Mouse (Mus musculus): ENCODE data around the gene Tmpo.
"Not testable (repeated sequence)": the region's sequence is repeated elsewhere in the genome, so short reads cannot be mapped to it uniquely, and the experiment has no call there.

The Tmpo gene

DNA sequence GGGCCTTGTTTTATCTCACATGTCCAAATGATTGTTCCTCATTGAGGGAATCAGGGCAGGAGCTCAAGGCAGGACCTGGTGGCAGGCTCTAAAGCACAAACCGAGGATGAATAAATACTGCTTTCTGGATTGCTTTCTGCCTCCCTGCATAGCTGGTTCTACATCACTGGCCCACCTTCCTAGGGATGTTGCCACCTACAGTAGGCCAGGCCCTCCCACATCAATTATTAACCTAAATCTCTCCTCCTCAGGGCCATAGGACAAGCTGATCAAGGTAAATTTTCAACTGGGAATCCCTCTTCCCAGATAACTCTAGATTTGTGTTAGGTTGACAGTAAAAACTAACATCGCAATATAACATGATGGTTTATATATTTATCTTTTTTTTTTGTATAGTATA lies 4.6 kb upstream of the Tmpo start:
- DNase-seq (ENCODE audit: low read depth, low spot score) = no peak

DNA sequence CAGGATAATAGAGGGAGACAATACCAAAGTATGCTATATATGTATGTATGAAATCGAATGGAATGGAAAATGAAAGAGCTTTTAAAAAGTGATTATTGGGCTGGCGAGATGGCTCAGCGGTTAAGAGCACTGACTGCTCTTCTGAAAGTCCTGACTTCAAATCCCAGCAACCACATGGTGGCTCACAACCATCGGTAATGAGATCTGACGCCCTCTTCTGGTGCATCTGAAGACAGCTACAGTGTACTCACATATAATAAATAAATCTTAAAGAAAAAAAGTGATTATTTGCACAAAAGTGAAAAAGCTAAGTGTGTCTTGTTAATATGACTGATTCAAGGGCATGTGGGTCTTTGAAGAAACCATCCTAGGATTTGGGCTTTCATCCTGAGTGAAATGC lies 3.8 kb upstream of the Tmpo start:
- DNase-seq (ENCODE audit: low read depth, low spot score) = not testable (repeated sequence)

DNA sequence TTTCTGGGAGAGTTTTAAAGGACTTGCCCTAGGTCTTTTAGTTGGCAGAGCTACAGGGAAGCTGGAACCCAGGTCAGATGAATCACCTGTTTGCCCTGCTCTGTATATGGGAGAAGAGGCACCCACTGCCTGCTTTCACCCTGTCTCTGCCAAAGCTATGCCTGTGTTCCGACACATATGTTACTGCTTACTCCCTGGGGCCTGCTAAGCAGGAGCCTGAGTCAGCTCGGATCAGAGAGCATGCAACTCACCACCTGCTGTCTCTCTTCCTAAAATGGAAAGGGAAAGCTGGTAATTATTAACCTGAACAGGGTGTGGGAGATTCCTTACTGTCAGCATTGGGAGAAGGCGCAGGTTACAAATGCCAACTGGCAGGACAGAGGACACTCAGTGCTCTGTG lies 2.2 kb upstream of the Tmpo start:
- DNase-seq (ENCODE audit: low read depth, low spot score) = no peak

DNA sequence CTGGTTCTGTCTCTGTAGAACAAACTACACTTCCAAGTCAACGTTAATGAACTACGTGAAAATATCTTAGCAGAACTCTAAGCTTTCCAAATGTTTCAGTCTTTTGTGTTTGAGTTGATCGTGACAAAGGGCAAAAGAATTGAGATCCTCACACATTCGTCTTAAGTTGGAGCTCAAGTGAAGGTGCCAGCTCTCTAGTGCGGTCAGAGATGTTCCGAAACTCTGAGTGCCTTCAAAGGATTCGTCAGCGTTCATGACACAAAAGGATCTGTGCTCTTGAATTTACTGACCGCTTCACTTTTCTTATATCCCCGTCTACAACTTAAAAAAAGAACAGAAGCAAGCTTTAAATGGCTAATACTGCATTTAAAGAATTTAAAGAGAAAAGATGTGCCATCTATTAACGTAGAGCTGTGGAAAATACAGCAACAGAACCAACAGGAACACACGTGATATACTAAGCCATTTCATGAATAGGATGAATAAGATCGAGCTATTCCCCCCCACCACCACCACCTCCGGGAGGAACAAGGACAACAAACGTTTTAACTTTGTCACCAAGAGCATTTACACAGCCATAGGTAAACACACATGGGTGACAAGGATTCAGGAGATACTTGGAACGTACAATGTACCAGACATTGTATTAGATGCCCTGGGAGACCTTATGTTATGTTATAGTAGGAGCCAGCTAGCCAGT lies 1.3 kb upstream of the Tmpo start:
- DNase-seq (ENCODE audit: low read depth, low spot score) = no peak

DNA sequence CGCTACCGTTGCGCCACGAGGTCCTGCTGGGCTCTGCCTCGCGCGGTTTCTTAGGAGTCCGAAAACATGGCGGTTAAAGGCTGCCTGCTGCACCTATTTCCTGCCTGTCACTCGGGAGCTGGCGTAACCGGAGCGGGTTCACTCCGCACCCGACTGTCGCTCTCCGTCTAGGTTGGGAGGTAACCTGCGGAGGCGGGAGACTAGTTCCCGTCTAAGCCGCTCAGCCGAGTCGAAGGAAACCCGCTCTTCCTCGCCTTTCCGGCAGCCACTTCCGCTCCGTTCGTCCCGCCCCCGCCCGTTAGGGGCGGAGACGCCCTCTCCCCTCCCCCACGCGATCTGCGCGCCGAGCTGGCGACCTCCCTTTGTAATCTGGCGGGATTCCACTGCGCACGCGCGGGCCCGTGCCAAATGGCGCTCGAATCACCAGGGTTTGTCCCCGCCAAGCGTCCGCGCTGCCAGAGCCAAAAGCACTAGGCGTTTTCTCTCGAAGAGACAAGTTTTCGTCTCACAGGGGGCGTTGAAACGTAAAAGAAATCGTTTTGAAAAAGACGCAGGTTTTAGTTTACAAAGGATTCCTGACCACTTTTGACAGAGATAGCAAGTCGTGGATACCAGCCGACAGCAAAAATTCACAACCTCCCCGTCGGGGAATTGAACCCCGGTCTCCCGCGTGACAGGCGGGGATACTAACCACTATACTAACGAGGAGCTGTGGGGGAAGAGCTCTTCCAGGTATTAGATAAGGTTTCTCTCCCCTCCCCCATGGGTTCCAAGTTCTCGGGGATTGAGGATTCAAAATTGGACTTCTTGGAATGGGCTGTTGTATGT lies 560 bp upstream of the Tmpo start:
- peak; percentile 90 for DNase-seq (ENCODE audit: low read depth, low spot score)

DNA sequence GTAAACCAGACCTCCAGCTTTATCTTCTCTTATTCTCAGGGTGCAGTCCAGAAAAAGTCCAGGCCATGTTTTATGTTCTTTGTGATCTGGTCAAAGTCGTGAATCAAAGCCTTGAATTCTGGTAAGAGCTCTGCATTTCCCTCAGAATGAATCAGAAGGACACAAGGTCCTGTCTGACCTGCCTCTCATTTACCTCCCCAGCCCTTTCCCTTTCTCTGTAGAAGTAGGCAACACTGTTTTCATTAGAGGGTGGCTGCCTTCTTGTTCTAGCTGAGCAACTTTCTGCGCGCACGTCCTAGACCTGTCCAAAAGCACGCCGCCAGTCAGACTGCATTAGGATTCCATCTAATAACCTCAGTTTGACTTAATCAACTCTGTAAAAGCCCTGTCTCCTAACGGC lies 814 bp downstream of the Tmpo start:
- no peak for DNase-seq (ENCODE audit: low read depth, low spot score)

DNA sequence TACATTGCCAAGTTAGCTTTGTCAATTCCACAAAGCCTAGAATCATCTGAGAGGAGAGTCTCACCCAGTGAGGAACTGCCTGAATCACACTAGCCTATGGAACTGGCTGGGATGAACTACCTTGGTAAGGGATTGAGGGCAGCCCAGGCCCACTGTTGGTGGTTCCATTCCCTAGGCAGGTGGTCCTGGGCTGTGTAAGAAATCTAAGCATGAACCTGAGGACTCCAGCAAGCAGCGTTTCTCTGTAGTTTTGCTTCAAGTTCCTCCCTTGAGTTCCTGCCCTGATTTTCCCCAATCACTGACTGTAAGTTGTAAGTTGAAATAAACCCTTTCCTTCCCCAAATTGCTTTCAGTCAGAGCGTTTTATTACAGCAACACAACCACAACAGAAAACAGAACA lies 1.3 kb downstream of the Tmpo start:
- DNase-seq (ENCODE audit: low read depth, low spot score) = no peak

DNA sequence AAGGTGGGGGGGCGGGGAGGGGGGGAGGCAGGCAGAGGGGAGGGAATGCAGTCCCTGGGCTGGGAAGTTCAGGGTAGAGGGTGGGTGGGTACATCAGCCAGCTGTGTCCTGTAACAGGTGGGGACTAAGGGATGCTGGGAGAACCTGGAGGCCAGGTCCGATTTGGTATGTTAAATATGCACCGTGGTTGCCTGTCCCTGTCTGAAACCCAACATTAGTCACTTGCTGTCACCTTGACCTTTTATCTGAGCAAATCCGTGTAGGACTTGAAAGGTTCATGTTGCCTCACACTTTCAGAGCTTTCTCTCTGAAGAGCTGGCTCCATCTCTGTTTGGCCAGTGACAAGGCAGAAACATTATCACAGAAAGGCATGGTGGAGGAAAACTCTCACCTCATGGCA lies 3.9 kb downstream of the Tmpo start:
- no peak for DNase-seq (ENCODE audit: low read depth, low spot score)

DNA sequence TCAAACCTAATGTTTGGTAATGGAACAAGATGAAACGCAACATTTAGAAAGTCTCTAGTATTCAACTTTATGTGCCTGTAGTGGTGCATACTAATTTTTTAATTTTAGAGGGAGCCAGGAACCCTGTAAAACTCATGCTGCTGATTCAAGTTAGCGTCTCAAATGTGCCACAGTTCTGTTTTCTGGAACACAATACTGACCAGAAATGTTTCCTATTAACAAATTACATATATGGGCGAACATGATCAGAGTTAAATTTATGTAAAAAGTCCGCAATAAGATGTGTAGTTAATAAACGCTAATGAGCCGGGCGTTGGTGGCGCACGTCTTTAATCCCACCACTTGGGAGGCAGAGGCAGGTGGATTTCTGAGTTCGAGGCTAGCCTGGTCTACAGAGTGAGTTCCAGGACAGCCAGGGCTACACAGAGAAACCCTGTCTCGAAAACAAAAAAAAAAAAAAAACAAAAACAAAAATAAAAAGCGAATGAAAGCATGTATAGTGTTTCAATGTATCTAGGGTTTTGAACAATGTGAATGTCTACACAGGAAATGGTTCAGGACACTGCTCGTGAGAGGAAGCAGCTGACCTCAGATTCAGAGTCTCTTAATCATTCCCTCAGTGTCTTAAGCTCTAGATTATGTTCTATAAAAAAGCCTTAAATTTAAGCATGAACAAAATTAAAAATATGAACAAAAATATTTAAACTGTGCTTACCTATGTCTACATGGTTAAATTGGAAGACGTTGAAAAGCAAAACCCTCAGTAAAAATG lies 8.6 kb downstream of the Tmpo start:
- DNase-seq (ENCODE audit: low read depth, low spot score) = no peak

DNA sequence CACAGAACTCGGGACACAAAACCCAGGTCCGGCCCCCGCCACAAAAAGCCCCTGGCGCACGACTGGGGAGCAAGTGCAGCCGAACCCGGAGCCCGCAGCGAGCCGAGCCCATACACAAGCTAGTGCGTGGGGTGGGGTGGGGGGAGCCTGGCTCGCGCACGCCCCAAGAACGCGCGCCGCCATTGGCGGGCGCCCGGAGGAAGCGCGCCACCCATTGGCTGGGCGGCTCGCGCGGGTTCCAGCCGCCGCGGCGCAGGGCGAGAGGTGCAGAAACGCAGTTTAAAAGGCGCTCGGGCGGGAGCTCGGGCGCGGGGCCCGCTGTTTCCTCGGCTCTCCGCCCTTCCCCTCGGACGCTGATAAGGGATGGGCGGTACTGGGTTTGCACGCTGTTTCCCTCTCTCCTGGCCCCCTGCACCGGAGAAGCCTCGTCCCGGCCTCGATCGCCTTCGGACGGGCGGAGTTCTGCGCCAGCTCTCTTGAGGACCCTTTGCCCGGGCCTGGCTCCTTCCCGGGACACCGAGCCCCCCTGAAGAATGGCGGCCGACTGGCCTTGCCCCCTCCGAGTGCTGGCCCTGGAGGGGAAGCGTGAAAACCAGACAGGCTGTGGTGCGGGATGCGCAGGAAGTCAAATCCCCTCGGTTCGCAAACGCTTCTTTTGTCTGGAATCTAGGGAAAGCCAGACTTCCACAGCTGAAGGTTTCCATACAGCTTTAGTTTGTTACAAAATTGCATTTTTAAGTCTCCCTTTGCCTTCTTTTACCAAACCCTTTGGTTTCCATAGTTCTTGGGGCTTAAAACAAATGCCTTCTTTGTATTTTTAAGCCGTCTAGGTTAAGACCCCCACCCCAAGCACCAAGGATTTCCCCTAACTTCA lies 9.4 kb downstream of the Tmpo start:
- DNase-seq (ENCODE audit: low read depth, low spot score) = peak; percentile 73

DNA sequence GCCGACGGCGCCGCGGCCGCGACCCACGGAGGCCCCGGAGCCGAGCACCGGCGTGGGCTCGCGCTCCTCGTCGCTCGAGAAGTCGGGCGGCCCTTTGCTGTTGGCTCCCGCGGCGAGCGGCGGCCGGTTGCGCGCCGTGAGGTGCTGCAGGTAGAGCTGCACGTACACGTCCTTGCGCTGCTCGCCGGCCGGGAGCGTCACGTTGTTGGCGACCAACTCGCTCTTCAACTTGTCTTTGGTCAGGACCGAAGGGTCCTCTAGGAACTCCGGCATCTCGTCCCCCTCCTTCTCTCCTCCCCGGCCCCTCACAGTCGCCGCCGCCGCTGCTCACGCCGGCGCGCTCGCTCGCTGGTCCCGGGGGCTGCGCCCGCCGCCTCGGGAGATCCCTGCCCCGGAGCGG lies 10.1 kb downstream of the Tmpo start:
- DNase-seq (ENCODE audit: low read depth, low spot score) = no peak

DNA sequence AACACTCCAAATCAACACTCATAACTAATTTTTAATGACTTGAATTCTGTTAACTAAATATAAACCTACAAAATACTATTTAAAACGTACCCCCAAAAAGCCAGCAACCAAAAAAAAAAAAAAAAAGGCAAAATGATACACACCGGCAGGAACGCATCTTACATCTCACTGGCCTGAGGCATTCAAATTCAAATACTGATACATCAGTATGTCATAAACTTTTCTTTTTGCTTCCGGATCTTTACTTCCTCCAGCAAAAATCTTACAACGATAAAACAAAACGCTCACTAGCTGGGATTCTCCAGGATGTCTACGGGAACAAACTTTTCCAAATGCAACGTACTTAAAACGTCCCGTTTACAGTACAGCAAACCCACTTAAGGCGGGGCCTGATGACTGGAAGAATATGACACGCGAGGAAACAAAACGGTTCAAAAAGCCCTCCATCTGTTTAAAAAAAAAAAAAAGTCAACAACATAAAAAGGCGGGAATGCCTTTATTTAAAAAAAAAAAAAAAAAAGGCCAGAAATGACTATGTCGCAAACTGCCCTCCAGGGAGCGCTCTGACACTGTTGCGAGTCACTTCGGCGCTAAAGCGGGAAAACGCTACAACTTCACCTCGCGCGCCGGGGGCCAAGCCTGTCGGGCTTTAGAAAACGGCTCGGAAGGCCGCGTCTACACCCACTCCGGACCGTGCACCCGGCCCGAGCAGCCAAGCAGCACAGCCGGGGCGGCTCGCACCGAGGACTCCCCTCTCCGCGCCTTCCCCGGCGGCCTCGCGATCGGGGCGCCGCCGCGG lies 10.8 kb downstream of the Tmpo start:
- no peak for DNase-seq (ENCODE audit: low read depth, low spot score)

DNA sequence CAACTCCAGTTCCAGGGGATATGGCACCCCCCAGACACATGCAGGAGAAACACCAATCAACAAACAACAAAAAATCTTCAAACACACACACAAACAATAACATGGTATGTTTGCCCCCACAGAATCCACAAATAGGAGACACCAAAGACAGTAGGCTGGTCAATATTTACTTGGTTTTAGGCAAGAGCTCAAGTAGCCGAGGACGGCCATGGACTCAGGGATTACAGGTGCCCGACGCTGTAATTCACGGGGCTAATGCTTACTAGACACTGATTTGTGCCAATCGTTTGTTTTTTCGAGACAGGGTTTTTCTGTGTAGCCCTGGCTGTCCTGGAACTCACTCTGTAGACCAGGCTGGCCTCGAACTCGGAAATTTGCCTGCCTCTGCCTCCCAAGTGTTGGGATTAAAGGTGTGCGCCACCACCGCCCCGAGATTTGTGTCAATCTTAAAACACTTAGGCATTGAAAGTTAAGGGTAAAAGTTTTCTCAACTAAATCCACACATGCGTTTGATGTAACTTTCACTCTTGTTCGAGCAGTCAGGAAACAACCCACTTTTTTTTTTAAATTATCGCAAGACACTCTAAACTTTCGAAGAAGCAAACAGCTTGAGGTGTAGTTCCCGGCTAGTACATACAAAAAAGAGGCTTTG lies 11.6 kb downstream of the Tmpo start:
- no peak for DNase-seq (ENCODE audit: low read depth, low spot score)

DNA sequence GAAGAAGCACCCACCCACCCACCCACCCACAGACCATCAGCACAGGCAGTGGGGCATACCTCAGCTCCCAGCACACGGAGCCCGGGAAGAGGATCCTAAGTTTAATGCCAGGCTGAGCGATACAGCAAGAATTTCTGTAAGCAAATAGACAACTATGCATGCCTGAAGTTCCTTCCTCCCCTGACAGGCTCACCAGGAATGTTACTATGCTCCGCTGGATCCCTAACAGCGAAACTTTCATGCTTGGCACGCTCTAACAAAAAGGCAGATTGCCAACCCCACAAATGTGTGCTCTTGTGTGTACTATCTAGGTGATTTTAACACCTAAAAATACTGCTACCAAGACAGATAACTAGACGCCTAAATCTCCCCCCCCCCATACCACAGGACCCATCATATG lies 13.8 kb downstream of the Tmpo start:
- no peak for DNase-seq (ENCODE audit: low read depth, low spot score)

DNA sequence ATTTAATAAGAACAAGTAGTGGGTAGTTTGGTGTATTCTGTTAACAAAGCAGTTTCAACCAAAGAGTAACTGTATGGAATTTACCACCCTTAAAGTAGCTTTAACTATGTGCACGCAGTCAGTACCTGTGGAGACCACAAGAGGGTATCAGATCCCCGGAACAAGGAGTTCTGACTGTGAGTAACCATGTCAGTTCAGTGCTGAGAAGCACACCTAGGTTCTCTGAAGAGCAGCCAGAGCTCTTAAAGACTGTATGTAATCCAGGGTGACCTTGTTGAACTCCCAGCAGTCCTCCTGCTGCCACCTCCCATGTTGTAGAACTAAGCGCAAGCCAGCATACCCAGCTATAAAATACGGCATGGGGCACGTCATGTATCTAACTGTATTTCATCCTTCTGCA lies 14.2 kb downstream of the Tmpo start:
- DNase-seq (ENCODE audit: low read depth, low spot score) = no peak

DNA sequence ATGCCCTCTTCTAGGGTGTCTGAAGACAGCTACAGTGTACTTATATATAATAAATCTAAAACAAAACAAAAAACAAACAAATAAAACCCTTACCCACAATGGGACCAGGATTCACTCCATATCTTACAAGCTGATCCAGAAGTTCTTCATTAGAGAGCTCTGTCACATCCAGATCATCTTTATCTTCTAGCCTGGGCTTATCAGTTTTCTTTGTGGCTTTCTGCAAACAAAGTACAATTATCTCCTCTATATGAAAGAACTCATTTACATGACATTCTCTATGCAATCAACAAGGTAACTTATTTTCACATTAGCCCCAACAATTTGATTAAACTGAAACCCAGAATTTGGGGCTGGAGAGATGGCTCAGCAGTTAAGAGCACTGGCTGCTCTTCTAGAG lies 15.3 kb downstream of the Tmpo start:
- DNase-seq (ENCODE audit: low read depth, low spot score) = no peak

DNA sequence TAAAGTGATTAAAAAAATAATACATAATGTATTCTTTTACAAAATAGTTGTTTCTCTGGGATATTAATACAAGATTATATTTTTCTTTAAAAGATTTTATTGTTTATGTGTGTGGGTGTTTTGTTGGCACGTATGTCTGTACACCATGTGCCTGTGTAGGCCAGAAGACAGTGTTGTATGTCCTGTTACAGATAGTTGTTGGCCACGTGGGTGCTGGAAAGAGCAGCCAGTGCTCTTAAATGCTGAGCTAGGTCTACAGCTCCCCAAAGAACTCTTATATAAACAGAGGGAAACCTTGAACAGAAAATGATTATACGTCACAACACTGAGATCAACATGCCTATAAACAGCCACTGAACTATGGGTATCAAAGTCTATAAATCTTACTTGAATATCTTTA lies 16.6 kb downstream of the Tmpo start:
- no peak for DNase-seq (ENCODE audit: low read depth, low spot score)

DNA sequence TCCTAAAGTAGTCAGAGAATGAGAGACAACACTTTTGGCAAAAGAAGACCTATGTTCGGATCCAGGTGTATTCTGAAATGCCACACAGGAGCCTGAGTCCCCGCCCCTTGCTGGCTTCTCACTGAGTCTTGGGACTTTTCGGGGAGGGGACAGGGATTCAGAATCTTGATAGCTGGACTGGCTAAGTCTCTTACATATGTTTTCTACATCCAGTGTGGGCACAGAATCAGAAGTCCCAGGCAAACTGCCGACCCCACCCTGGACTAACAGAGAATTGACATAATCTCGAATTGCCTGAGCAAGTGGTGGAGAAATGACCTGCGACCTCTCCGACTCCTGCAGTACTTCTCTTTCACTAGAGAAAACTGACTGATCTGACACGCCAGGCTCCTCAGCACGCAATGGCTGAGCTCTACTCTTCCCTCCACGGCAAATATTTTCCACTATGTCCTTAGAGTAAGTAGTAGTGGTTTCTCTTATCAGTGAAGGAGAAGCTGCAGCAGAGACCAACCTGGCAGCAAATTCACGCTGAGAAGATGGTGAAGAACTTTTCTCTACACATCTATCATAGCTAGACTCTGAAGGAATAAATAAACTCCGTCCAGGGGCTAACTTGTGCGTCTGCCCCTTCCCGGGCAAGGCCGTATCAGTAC lies 18.5 kb downstream of the Tmpo start:
- no peak for DNase-seq (ENCODE audit: low read depth, low spot score)

DNA sequence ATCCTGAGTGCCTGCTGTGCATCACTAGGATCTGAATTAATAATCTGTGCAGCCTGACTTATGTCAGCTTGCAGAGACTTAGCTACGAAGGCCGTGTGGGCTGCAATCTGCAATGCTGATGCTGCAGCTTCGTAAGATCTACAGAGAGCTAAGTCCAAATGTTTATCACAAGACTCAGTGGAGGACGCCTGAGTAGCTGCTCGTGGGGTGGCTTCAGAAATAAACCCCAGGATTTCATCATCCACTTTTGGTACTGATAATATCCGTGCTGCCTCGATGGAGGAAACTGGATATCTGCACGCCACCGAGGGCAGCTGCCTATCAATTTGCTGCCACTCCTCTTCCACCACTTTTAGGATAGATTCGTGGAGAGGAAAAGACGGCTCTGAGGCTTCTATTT lies 19.0 kb downstream of the Tmpo start:
- no peak for DNase-seq (ENCODE audit: low read depth, low spot score)

DNA sequence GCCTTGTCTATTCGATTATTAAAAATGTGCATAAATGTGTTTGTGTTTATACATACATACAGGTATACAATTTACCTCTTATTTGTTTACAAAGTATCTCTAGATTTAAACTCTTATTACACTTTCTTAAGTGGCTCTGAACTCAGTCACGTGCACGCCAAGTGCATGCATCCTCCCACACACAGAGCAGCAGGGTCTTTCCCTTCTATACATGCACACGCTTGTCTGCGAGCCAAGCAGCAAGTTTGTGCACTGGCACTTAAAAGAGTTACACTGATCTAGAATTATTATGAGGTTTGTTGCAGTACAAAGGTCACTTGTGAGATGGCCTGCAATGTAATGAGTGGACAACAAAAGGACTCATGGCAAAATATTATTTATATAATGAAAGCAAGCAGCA lies 20.1 kb downstream of the Tmpo start:
- no peak for DNase-seq (ENCODE audit: low read depth, low spot score)
